Mouse (Mus musculus) testis, adult 2 months (tissue): ENCODE results near the gene Pdzrn4. TPM values are rescaled to one million over a fixed set of nuclear protein-coding genes. Genes with fewer than 3 reads are reported as not detected.

Experiments used
- H3K27ac ChIP-seq: fragments of 200-500 bp; 2 replicates; pipeline ENCODE4 v1.5.1; 2012; ENCODE audit warnings: low read depth, low read length; ENCODE audit not compliant: control insufficient read depth, insufficient read depth
- H3K27me3 ChIP-seq: fragments of 200-500 bp; 2 replicates; pipeline ENCODE4 v1.6.1; 2012; ENCODE audit warnings: mild to moderate bottlenecking, low read length, moderate library complexity; ENCODE audit not compliant: control insufficient read depth, insufficient read depth
- H3K36me3 ChIP-seq: fragments of 200-500 bp; 2 replicates; pipeline ENCODE4 v1.6.1; 2012; ENCODE audit warnings: mild to moderate bottlenecking, low read length; ENCODE audit not compliant: control insufficient read depth, insufficient read depth
- H3K4me1 ChIP-seq: fragments of 200-500 bp; 2 replicates; pipeline ENCODE4 v1.6.1; 2012; ENCODE audit warnings: low read length; ENCODE audit not compliant: control insufficient read depth, insufficient read depth
- H3K4me3 ChIP-seq: fragments of 200-500 bp; 2 replicates; pipeline ENCODE4 v1.5.1; 2012; ENCODE audit warnings: low read depth, mild to moderate bottlenecking, low read length, moderate library complexity, mixed read lengths; ENCODE audit not compliant: control insufficient read depth
- CTCF ChIP-seq: fragments of 200-500 bp; IDR thresholded peaks from 2 replicates; pipeline ENCODE4 v1.5.1; 2012; ENCODE audit warnings: low read depth, mild to moderate bottlenecking, inconsistent platforms, low read length, moderate library complexity; ENCODE audit not compliant: control insufficient read depth, insufficient read depth, insufficient replicate concordance
- POLR2A ChIP-seq: fragments of 200-500 bp; IDR thresholded peaks from 2 replicates; pipeline ENCODE4 v1.6.1; 2012; ENCODE audit warnings: low read depth, mild to moderate bottlenecking, inconsistent platforms, low read length, moderate library complexity; ENCODE audit not compliant: control insufficient read depth
- polyA plus RNA-seq: library from polyadenylated mRNA; depleted of rRNA; stranded (reverse); fragments of >200 nt; gene quantifications from 2 replicates; pipeline ENCODE4 v1.2.3, GENCODE M21; 2012

The Pdzrn4 gene
- polyA plus RNA-seq, 1 experiment, result 6.3 TPM

DNA sequence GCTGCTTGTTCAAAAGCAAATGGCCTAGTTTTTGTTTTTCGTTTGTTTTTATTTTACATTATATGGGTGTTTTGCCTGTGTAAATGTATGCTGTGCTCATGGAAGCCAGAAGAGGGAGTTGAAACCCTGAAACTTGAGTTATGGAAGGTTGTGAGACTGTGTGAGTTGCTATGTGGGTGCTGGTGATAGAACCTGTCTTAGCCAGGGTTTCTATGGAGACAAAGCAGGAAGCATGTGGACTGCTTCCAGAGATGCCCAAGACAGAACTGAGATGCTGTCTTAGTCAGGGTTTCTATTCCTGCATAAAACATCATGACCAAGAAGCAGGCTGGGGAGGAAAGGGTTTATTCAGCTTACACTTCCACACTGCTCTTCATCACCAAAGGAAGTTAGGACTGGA lies 190.8 kb downstream of the Pdzrn4 start:
- Histone ChIP-seq H3K27ac (no peak overlapping the region), H3K36me3 (no peaks in the 10 kb centered on the region), H3K4me3 (no peak overlapping the region), H3K4me1 (no peaks in the 10 kb centered on the region), H3K27me3 (no peaks in the 10 kb centered on the region)
- TF ChIP-seq CTCF (no peak), POLR2A (no peak)

DNA sequence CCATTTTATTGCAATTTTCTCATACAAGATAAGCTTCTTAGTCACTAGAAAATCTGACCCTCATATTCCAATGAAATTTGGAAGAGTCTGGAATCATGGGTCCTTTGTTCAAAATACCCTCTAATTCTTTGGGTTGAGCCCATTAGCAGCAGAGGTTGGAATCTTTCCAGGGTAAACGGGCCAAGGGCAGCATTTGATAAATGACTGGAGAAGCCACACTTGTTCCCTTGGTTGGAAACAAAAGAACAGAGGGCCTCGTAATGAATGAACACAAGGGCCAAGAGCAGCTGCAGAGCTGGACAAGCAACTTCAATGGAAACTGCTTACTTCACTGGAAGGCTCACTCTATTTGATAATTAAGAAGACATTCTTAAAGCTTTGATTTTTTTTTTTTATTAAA lies 198.0 kb downstream of the Pdzrn4 start:
- no peaks in the 10 kb centered on the region for H3K36me3 ChIP-seq
- H3K27me3 ChIP-seq, result no peaks in the 10 kb centered on the region
- TF ChIP-seq CTCF (no peak), POLR2A (no peak)
- no peak overlapping the region for H3K4me3 ChIP-seq
- peaks cover 2% of the 10 kb centered on the region; the same call in 1 of the 2 replicates for H3K4me1 ChIP-seq
- H3K27ac ChIP-seq, result no peak overlapping the region

DNA sequence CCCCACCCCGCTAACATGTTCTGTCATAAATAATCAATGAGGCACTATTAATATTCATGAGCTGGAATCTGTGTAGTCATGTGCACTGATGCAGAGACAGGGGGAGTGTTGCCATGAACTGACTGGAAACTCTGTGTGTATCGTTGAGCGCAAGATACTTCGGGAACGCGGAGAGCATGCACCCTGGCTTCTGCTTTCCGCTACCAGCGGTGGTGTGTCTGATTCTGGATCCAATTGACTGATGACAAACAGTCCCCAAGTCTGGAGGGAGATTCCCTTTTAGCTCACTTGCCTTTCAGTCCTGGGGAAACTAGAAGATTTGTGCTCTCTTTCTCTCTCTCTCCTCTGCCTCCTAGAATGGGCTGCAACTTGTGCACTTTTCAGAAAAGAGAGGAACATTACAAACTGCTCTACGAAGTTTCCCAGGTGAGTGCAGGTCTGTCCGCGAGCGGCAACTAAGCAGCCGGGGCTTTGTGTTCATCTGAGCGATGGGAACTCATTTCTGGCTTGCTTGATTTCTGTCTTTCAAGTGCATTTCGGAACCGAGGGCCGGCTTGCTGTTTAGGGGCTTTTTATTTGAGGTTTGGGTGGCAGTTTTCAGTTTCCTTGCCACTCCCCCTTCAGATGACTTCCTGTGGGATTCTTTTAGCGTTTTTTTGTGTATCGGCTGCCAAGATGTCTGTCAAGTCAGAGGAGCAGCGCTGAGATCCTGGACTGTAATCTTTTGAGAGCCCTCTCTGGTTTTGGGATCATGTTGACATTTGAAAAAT lies 200.5 kb downstream of the Pdzrn4 start:
- Histone ChIP-seq H3K27ac (no peak overlapping the region), H3K27me3 (no peaks in the 10 kb centered on the region), H3K36me3 (no peaks in the 10 kb centered on the region), H3K4me1 (peaks cover 2% of the 10 kb centered on the region; the same call in 1 of the 2 replicates), H3K4me3 (no peak overlapping the region; the same call in 1 of the 2 replicates)
- TF ChIP-seq CTCF (no peak), POLR2A (no peak)

DNA sequence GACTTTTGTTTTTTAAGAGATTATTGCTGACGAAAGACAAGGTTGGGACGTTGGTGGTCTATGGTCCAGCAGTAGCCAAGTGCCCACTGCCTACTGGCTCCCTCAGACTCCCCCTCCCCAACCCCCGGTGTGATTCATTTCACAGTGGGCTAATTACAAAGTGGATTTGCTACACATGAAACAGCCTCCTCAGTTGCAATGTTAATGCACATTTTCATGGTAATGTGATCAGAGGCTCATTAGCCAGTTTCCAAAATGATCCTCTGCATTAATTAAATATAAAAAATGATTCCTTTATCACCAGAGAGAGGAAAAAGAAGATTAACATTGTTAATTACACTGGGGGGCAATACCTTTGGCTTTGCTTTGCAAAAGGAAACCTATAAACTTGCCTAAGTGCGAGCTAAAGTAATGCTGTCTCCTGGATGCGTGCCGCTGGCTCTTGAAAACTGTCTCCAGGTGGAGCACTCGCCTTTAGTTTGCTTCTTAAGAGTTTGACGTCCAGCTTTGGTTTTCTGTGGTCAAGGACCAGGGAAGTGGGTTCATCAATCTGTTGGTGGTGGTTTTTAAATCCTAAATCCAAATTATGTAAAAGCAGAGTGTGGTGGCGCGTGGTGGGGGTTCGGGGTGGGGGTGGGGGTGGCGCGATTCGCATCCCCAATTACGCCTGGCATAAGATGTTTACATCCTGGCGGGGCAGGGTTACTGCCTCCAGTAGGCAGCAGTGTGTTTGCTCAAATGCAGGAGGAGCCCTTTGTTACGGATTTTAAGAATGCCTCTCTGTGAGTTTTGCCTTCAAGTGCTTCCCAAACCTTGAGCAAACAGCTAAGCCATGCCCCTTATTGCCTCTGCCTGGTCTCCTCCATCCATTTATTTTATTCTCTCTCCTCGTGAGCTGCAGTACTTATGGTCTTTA lies 202.0 kb downstream of the Pdzrn4 start:
- peaks cover 2% of the 10 kb centered on the region; the same call in 1 of the 2 replicates for H3K4me1 ChIP-seq
- no peak overlapping the region for H3K4me3 ChIP-seq
- no peak for TF ChIP-seq CTCF
- TF ChIP-seq POLR2A, result no peak
- no peaks in the 10 kb centered on the region for H3K27me3 ChIP-seq
- no peaks in the 10 kb centered on the region for H3K36me3 ChIP-seq
- H3K27ac ChIP-seq, result no peak overlapping the region

DNA sequence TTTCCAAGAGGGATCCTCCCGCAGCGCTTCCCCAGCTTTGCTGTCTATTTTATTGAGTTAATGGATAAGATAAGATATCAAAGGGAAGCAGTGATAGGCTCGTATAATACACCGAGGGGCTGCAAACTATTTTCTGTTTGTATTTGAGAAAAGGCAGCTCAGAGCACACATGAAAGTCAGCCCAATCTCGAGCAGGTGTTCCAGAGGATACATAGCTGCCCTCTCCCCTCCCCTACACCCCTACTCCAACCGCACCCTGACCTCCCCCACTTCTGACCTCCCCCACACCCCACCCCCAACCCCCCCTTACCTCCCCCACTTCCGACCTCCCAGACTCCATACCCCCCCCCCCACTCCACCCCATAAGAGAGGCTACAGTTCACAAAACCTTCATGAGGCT lies 202.7 kb downstream of the Pdzrn4 start:
- Histone ChIP-seq H3K27ac (no peak overlapping the region), H3K36me3 (no peaks in the 10 kb centered on the region), H3K4me1 (peaks cover 2% of the 10 kb centered on the region; the same call in 1 of the 2 replicates), H3K4me3 (no peak overlapping the region), H3K27me3 (no peaks in the 10 kb centered on the region)
- TF ChIP-seq POLR2A, result no peak
- no peak for TF ChIP-seq CTCF

DNA sequence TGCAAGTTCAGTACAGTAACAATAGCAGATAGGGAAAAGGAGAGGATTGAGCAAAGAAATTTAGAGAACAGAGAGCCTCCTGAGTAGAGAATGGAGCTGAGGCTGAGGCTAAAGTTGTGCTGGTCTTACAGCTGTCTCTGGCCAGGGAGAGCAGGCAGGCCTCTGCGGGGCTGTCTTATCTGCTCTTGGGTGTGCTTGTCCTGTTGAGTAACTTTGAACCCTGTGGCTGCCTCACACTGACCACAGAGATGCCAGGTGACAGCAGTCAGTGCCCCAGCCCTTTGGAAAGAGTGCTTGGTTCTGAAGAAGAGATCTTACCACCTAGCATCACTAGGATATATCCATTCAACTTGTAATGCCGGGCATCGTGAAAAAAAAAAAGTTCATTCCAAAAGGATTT lies 214.2 kb downstream of the Pdzrn4 start:
- Histone ChIP-seq H3K36me3 (no peaks in the 10 kb centered on the region), H3K4me1 (no peaks in the 10 kb centered on the region)
- TF ChIP-seq CTCF, result no peak
- no peak for TF ChIP-seq POLR2A

DNA sequence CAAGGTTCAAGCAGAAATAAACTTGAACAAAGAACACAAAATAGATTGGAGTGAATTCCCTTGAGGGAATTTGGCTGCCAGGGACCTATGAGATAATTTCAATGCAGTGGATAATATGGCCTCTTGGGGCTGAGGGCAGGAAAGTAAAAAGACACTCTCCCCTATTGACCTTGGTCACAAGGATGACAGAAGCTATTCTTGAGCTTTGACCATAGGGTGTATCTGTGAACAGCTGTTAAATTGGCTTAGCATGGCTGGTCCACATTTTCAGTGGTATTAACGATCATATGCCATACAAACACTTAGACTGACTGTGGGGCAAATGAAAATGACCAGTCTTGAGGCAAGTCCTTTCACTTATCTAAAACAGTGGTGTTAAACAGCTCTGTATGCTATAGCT lies 215.7 kb downstream of the Pdzrn4 start:
- no peak overlapping the region for H3K4me3 ChIP-seq
- no peak overlapping the region for H3K27ac ChIP-seq
- no peaks in the 10 kb centered on the region for H3K4me1 ChIP-seq
- no peak for TF ChIP-seq CTCF
- no peak for TF ChIP-seq POLR2A
- no peaks in the 10 kb centered on the region for H3K27me3 ChIP-seq
- H3K36me3 ChIP-seq, result no peaks in the 10 kb centered on the region

More for the DNA sequence above, 214.2 kb downstream of the Pdzrn4 start:
- no peak overlapping the region for H3K4me3 ChIP-seq
- H3K27me3 ChIP-seq, result no peaks in the 10 kb centered on the region
- H3K27ac ChIP-seq, result no peak overlapping the region
